Mouse (Mus musculus): ENCODE results near the gene Olfr508.
"Not testable (repeated sequence)": the region's sequence is repeated elsewhere in the genome, so short reads cannot be mapped to it uniquely, and the experiment has no call there.

Gene Olfr508

DNA sequence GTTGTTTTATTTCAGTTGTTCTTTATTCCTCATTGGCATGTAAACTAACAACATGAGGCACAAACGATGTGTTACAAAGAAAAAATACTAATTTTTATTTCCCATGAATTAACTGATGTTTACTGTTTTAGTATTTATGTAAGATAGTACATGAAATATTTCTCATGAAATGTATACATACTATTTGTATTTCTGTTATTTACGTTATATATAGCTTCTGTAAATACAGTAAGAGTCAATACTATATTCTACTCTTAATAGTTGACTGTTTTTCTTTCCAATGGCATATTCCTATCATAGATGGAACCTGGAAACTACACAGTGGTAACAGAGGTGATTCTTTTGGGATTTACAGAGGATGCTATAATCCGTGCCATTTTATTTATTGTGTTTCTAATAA lies at the start of gene Olfr508:
Gene Olfr508, plus strand, starts transcription at position 301 of the 400 bp plus-strand sequence.
- no peak for DNase-seq (ENCODE audit: low spot score)

DNA sequence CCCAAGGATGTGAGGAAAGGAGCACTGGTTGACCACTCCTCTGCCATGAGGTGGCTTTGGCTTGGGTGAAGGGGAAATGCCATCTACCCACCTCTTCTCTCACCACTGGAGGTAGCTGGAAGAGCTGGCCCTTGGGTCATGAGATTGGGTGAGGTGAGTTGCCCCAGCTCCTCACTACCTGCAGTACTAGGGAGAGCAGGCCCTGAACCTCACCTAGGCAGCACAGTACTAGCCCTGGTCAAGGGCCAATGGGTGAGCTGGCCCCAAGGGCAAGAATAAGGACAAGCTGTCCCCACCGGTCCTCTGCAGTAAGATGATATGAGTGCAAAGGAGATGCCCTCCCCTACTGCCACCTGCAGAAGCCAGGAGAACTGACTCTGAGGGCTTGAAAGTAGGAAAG lies 40.0 kb upstream of the Olfr508 start:
- DNase-seq (ENCODE audit: low spot score): no peak

DNA sequence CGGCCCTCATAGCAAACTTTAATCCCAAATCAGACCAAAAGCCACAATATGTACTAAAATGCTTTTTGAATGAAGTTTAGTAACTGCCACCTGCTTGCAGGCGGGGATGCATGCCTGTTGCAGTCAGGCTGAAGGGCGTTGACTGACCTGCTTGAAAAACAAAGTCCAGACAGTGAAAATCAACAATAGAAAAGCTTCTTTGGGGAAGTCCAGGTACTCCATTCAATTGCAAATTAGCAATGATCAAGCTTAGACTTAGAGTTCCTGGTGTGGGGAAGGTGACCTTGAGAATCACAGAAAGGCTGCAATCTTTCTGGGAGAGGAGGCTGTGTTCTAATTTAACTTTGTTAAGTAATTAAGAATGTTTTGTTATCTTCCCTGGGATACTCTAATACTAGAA lies 27.9 kb upstream of the Olfr508 start:
- DNase-seq (ENCODE audit: low spot score): not testable (repeated sequence)

DNA sequence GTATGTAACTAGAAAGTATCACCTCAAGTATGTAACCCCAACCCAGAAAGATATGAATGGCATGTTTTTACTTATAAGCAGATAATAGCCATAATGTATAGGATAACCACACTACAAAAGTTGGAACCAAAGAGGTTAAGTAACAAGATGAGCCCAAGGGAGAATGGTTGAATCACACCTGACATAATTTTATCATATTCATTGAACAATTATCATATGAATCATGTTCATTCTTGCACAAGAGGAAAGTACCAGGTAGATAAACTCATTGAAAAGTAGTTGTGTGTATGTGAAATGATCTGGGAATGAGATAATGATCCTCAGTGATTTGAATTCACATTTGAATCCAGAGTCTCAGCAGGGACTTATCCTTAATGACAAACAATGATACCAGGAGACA lies 19.3 kb upstream of the Olfr508 start, which contains the start of gene Olfr506:
Gene Olfr506, plus strand, starts transcription at position 301 of the 400 bp plus-strand sequence.
- DNase-seq (ENCODE audit: low spot score): no peak

DNA sequence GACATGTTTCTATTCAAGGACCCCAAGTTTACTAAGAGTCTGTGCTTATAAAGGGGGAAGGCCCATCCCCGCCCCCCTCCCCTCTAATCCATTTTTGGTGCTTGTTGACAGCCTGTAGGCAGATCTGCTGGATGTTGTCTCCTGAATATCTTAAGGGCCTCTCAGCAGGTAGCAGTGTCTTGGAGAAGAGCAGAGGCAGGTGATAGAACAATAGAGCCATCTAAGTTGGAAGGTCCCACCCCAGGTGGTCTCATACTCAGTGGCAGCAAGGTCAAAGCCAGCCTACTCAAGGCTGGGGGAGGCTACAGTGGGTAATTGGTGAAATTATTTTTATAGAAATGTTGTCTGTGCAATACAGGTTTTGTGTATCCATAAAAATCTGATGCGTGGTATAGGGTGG lies 15.7 kb upstream of the Olfr508 start:
- no peak for DNase-seq (ENCODE audit: low spot score)

DNA sequence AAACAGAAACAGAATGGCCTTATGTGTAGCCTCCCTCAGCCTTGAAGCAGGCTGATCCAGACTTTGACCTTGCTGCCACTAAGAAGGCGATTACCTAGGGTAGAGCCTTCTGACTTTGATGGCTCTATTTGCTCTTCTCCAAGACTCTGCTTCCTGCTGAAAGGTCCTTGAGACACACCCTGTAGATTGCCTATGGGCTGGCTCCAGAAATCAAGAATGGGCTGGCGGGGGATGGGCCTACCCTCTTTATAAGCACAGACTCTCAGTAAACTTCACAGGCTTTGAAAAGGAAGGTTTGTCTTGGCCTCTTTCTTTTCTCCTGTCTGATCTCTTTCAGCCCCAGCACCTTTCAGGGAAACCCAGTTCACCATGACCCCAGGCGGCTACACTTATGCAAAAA lies 13.0 kb upstream of the Olfr508 start:
- not testable (repeated sequence) for DNase-seq (ENCODE audit: low spot score)

DNA sequence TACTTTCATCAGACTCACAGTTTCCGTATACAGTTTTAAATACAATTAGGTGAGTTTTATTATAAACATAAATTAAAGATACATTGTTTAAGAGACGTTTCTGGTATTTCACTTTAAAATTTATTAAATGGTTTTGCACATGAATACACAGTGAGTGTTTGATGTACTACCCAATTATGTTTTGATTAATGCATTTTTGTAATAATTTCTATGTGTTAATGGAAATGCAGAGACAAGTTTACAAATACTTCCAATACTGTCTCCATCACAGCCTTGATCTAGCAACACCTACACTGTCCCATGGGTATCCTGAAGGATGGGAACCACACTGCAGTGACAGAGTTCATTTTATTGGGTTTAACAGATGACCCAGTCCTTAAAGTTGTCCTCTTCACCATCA lies 8.3 kb upstream of the Olfr508 start, which contains the start of gene Olfr507:
Gene Olfr507, plus strand, starts transcription at position 301 of the 400 bp plus-strand sequence.
- no peak for DNase-seq (ENCODE audit: low spot score)

DNA sequence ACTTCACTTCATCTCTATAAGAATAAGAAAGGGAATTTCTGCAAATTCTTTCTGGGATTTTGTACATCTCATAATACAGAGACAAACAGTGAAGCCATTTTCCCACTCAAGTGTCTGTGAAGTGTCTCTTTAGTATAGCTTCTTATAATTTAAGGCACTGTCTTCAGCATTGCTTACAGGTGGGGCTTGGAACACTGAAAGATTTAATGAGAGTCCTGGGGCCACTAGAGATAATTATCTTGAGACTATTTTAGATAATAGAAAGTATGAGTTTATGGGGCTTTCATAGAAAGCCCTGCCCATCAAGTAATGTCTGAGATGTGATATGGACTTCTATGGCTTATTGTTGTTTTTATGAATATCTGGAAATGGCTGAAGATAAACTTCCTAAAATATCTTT lies 22.0 kb downstream of the Olfr508 start, which contains the start of gene Olfr509:
Gene Olfr509, minus strand, starts transcription at position 101 of the 400 bp plus-strand sequence.
- no peak for DNase-seq (ENCODE audit: low spot score)

DNA sequence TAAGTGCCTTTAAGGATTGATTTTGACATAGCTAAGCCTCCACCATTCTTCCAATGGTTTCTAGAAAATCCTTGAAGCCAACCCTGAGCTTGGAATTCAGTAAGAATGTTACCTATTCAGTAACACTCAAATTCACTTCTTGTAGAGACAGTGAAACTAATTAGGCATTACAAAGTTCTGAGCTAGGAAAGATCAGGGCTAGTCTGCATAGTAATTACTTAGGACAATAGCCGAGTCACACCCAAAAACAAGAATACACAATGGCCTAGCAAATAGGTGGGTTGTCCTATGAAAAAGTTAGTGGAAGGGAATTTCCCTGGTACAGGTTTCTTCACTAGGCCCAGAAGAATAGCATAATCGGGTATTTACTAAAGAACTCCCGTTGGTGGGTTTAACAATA lies 32.6 kb downstream of the Olfr508 start:
- no peak for DNase-seq (ENCODE audit: low spot score)

DNA sequence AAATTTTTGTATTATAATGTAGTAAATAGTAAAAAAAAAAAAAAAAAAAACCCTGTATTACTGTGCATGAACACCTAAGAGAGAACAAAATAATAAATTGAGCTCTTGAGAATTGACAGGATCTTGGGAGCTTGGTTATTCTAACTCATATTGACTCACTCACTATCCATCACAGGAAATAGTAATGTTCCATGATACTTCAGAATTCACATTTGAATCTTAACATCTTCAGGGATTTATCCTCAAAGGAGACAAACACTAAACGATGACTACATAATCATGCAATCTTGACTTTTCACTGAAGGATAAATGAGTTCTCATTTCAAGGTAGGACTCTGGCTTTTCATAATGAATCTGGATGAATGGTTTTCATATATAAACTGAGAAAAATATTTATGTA lies 36.3 kb downstream of the Olfr508 start, which contains the start of gene Olfr510:
Gene Olfr510, plus strand, starts transcription at position 301 of the 400 bp plus-strand sequence.
- DNase-seq (ENCODE audit: low spot score): no peak

DNA sequence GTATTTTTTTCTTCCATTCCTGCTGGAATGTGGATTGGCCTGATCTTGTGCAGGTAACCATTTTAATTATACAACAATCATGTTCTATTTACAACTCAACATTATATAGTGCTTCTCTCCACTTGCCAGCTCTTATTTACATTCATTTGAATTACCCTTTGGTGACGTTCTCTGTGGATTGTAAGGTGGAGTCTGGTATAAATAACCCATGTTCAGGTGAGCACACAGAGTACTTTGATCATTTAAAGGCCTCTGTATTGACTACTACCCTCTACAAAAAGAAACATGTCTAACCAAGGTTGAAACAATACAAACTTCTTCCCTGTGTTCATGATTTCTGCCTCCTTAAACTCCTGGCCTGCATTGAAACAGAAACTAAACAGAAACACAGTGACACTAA lies 41.3 kb downstream of the Olfr508 start:
- DNase-seq (ENCODE audit: low spot score): no peak

DNA sequence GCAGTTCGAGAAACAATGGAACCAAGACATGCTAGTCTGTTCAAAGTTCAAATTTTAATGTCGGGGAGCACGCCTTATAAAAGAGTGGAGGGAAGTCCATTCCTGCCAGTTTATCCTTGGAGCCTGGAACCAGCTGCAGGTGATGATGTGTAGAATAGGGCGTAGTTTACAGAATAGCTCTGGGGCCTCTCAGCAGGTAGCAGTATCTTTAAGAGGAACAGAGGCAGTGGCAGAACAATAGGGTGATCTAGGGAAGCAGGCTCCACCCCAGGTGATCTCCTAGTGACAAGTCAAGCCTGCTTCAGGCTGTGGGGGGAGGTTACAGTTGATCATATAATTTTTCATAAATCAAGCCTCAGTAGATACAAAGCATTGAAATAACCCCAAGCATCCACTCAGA lies 49.1 kb downstream of the Olfr508 start:
- no peak for DNase-seq (ENCODE audit: low spot score)

Data from ovary, adult 18-20 months (tissue).